Mouse (Mus musculus): ENCODE results near the gene Npas3.
A peak's percentile ranks its signal among the peaks of the same experiment; 100 is the strongest.

The Npas3 gene

DNA sequence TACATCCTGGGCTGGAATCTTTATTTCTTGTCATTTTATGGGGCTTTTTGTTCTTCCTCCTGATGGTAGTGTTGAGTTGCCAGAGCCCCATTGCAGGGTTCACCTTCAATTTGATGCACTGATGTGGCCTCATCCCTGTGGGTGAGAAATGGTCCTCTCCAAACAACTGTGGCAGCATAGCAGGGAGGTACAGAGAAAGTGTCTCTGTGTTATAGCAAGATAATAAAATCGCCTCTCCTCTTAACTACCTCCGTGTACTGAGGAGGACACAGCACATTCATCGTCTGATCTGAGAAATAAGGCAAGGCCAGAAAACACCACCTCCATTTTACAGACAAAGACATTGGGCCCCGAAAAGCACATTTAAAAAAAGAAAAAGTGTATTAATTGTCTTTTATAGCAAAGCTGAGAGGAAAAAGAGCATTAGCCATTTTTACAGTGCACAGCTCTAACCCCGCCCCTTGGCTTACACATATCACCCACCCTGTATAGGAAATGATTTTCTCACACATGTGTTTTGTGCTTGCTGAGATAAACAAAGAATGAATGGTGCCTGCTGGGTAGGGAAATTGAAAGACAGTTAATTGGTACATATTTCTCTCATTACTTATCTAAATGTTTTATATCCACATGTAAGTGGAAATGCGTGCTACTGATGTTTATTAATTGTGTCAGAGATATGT is 546.4 kb downstream of the Npas3 start:
- no peak for DNase-seq (ENCODE audit: low spot score in 2 of 2)

DNA sequence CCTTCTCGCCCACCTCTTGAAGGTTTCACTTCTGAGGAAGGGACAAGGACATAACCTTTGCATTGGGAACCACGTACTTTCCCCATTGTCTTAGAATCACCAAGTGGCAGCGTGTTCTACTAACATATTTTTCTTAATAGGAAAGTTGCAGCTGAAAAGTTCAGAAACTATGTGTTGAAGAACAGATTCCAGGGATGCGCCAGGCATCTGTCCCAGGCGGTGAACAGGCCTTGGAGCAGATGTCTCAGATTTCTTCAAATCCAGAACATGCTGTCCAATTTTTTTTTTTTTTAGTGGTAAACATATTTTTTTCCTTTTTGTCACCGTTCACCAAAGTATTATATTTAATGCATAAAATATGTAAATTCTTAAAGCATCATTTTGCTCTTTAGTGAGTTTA is 553.4 kb downstream of the Npas3 start:
- DNase-seq (ENCODE audit: low spot score in 2 of 2): peak; percentile 60 to 61

DNA sequence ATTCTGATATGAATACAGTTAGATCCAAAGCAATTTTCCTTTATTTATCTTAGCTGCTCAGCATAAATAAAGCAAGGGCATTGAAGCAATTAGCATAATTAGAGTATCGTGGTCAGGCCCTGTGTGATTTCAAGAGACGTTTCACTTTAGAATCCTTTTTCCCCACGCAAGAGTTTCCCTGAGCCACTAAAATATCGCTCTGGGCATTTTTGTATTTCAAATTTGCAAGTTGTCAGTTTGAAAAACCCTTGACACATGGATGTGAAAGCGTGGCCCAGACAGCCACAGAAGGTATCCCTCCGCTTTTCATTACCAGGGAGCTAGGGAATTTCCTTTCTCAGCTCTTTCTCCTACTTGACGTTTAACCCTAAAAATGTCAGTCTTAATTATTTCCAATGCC is 553.9 kb downstream of the Npas3 start:
- no peak for DNase-seq (ENCODE audit: low spot score in 2 of 2)

DNA sequence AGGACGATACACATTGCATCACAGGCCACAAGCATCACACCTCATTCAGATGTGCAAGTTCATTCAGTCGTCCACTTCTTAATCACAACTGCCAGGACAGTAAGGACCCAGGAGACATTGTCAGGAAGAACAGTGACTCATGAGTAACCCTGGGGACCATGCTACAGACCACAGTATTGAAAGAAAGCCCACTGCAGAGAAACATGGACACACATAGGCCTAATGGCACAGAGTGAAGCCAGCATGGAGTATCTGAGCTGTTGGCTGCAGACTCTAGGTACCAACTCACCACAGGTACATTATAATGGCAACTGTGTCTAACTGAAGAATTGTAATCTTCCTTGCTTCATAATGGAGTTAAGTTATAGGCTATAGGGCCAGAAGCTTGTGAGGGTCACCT is 561.6 kb downstream of the Npas3 start:
- DNase-seq (ENCODE audit: low spot score in 2 of 2): no peak

DNA sequence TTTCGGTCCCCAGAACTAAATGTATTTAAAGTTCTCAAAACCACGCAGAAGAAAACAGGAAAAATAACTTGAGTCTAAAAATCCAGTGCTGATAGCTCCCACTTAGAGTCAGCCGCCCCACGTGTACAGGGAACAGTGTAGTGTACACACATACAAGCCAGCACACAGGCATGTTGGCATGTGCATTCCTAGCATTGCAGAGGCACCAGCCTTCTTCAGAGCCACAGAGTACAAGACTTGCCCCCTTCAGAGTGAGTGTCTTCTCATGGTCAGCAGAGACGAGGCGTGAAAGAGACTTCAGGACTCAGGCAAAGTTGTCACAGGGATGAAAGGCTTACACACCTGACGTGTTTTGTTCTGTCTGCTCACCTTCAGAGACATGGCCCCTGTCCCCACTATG is 565.8 kb downstream of the Npas3 start:
- no peak for DNase-seq (ENCODE audit: low spot score in 2 of 2)

DNA sequence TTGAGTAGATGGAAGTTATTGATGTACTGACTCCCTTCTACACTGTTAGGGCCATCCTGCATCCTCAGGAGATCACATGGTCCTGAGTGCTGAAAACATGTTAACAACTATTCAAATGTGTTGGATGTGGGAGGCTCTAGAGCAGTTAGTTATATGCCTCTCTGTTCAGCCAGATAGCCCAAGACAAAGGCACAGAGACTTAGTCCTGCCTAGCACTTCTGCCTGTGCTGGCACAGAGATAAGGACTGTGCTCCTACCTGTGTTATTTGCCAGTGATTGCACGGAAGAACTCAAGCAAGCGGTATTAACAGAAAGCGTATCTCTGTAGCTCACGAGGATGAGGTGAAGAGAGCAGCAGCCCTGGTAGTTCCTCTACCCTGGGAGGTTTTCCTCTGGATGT is 571.5 kb downstream of the Npas3 start:
- no peak for DNase-seq (ENCODE audit: low spot score in 2 of 2)

DNA sequence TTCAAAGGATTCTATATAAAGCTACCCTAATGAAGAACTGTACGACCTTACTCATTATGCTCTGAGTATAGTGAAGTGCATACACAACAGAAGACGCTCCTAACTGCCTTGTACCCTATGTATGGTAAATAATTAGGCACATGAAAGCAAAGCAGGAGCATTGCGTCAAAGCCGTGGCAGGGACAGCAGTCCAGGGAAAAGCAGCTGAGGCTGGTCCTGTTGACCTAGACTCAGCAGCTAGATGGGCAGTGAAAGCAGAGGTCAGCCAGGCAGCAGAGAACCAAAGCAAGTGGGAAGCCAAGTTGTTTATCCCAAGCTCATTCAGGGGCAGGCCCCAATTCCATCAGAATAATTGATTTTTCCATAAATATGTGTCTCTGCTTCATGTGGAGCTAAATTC is 574.4 kb downstream of the Npas3 start:
- no peak for DNase-seq (ENCODE audit: low spot score in 2 of 2)

DNA sequence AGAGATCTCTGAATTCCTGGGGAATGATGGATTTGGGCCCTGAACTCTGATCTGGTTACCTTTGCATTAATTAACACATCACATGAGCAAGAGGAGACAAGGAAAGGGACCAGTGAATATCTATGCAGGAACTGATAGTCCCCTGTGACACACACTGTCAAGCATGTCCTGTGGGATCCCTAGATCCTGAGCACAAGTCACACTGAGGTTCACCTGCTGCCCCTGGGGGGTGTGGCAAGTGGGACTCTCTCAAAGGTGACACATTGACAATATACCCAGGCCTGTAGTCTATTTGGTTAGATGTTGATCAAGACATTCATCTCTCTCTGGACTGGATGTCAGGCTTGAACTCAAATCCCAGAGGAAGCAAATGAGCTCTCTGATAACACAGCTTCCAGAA is 576.8 kb downstream of the Npas3 start:
- DNase-seq (ENCODE audit: low spot score in 2 of 2): no peak

DNA sequence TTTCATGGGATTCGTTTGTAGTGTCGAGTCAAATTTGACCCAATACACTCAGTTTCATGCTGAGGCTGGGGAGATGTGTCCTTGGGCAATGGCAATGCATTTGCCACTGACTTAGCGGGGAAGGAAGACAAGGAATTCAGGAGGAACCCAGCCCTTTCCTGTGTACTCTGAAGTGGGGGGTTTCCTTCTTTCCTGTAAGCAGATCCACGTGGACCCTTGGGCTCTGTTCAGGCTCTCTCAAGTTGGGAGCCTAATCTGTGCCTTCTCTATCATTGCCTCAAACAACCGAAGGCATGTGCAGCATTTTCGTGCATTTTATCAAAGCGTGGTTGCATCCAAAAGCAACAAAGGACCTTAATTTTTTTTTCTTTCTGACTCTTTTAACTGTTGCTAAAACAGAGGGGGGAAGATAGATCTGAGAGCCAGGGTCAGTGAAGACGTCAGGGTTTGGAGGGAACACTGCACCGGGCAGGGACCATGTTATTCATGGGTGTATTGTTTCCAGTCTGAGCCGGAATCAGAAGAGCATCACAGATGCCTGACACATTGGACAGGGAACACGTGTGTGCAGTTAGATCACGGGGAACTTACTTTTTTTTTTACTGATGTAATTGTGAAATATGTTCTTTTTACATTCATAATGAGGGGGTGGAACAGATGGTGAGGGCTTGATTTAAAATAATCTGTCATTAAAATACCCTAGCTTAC is 577.6 kb downstream of the Npas3 start:
- no peak for DNase-seq (ENCODE audit: low spot score in 2 of 2)

DNA sequence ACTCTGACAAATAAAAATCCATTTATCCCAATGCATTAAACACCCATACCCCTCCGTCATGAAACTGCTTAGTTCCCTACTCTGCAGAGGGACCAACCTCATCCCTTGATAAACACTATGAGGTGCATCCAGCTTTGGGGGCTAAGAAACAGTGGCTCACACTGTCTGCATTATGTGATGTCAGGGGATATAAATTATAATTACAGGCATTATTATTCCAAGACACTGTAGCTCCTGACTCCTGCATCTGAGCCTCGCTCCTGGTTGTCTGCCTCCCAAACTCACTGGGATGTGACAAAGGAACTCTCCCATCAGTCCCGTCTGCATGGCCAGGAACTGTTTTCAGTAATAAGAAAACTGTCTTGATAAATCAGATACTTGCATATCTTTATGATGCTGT is 578.3 kb downstream of the Npas3 start:
- DNase-seq (ENCODE audit: low spot score in 2 of 2): no peak

DNA sequence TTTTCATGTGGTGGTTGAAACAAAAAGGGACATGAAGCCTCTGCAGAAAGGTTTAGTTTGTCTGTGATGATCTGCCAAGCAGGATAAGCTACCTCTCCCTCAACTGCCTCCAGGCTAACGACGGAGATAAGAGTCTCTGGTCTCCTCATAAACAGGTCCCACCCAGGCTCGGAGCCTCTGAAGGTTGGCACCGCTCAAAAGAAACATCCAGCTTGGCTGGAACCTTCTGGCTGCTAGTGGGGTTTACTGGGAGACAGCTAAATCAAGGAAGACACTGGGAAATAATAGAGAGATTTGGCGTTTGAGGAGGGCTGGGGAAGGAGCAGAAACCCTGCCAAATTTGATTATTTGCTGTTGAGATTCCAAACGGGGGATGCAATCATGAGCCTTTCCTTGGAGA is 584.1 kb downstream of the Npas3 start:
- no peak for DNase-seq (ENCODE audit: low spot score in 2 of 2)

DNA sequence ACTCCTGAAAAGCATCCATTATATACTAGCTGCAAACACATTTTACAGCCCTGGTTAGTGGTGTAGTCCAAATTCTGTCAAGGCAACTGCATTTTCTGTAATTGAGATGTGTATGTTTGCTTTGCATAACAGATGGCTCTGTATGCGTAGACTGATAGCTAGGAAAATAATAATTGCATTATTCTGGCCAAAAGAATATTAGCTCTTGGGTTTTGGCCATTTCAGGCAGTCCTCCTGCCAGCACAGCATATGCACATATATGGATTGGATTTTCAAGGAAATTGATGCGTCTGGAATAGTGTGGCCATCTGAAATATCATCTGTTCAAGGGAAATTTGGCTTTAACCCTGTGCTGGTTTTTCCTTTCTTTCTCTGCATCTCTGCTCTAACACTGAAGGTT is 584.9 kb downstream of the Npas3 start:
- DNase-seq (ENCODE audit: low spot score in 2 of 2): no peak

DNA sequence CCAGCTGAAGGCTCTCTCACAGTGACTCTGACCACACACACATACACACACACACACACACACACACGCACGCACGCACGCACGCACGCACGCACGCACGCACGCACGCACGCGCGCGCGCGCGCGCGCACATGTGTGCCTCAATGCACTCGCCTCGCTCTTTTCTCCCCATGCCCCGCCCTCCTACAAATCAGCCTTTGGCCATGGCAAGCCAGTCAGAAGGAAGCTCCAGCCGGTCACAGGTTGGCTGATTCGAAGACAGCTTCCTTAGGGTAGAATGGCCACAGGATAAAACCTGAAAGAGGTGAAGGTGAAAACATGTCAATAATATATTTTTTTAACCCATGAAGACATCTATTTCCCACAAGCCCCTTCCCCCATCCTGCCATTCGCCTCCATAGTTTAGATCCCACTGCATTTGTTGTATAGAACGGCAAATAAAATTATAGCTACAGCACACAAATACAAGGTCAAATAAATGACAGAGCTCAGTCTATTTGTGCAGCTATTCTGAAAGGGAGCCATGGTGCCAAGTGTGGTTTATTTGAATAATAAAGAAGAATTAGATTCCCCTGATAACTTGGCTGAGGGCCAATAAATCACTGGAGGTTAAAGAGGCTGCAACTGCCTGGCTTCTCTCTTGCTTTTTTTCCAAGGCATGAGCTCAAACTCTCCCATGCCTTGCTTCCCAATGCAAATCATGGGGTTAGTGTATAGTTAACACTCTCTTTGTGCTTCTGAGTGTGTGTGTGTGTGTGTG is 587.7 kb downstream of the Npas3 start:
- no peak for DNase-seq (ENCODE audit: low spot score in 2 of 2)

DNA sequence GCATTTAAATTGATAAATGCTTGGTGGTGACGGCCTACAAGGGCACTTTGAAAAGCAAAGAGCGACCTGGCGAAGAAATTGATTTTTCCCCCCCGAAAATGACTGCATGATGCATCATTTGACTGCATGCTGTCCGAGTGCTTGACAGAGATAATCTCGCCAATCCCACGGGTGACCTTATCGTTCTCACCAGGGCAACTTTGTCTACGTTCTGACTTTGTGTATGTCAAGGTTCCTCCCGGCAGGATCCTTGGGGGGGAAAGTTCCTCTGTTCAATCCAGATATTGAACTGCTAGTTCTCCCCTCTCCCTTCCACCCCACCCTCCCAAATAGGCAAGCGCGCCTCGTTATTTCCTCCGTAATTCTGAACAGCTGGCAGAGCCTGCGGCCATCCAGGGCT is 588.9 kb downstream of the Npas3 start:
- DNase-seq (ENCODE audit: low spot score in 2 of 2): no peak

DNA sequence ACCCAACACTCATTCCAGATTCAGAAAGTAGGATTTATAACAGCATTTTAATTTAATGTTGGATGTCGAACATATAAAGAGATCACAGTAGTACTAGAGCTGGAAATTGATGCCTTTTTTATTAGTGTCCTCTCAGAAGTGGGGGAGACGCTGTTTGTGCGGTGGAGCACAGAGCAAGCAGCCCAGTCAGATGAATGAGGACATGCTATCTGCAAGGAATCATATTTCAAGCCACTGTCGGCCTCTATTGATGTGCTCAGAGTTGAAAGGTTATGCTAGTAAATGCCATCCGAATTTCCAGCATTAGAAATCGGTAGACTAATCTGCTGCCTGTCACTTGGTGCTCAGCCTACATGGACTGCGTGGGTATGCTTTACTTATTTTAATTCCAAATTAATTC is 590.1 kb downstream of the Npas3 start:
- no peak for DNase-seq (ENCODE audit: low spot score in 2 of 2)

DNA sequence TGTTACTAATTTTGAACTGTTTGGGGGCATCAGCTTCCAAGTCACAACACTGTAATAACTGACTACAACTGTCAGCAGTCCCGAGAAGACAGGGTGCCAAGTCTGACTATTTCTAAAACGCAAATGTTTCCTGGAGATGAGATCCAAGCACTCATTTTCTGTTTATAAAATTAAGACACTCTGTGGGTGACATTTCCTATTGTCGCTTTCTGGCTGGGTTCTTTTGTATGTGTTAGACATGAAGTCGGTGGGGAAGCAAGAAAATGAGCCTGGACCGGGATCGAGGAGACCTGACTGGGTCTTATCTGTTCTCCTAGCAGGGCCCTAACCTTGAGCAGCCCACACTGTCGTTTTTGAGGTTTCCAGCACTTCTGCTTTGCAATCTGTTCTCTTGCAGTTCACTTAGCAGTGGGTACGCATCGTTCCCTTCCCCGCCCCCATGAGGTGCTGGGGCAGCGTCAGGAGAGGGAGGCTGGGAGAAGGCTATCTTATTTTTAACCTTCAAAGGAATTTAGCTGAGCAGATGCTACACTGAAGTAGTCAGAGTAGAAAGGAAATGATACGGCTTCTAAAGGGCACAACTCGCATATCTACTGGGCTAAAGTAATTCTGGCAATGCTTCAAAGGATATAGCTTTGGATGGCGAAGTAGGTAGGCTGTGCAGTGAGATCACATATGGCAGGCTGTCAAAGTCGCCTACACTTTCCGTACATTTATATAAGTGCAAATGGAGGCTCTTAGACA is 593.6 kb downstream of the Npas3 start:
- DNase-seq (ENCODE audit: low spot score in 2 of 2): peak; percentile 62 to 78

DNA sequence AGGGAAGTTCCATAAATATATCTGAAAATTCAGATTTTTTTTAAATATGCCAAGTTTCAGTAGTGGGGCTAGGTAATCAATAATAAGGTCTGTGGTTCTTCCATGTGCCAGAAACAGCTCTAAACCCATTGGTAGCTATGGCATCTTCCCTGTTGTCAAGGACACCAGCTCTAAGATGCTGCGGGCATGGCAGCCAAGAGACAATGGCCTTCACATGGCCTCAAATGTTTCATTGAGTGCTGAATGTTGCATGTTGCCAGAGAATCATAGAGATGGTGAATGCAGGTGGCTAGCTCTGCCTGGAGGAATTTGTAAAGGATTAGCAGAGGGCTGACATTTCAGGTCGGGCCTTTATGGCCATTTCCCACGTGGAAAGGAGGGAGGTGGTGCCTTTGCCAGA is 595.1 kb downstream of the Npas3 start:
- DNase-seq (ENCODE audit: low spot score in 2 of 2): no peak

DNA sequence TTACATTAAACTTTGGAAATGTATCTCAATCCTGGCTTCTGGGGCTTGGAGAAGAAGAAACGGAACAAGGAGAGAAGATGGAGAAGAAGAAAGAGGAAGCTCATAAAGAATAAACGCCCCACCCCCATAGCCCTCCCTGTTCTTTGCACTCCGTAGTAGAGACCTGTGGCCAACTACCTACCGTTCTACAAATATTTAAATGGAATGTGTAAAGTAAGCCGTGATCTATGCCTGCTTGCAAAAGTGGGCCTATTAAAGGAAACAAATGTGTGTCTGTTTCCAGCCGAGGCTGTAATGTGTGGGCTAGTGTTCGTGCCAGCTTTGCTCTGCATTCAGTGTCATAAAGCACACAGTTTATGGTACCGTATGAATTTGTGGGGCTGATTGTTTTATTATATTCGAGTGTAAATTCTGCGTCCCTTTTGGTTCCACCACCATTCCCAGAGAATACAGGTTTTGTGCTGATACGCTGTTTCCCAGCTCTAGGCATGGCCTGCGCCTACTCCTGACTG is 597.7 kb downstream of the Npas3 start:
- no peak for DNase-seq (ENCODE audit: low spot score in 2 of 2)

DNA sequence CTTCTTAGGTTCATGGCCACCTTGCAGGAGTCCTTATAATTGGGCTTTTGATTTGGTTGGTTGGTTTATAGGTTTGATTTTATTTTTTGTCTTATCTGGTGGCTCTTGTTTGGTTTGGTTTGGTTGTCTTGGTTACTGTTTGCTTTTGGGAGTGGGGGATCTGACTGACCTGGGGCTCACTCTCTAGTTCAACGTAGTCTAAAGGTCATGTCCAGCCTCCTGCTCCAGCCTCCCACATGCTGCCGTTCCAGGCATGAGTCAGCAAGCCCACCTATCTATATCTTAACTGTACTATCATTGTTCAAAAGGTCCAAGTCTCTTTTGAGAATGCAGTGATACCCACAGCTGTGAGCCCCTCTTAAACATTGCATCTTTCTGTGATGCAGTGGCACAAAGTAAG is 600.8 kb downstream of the Npas3 start:
- DNase-seq (ENCODE audit: low spot score in 2 of 2): no peak

DNA sequence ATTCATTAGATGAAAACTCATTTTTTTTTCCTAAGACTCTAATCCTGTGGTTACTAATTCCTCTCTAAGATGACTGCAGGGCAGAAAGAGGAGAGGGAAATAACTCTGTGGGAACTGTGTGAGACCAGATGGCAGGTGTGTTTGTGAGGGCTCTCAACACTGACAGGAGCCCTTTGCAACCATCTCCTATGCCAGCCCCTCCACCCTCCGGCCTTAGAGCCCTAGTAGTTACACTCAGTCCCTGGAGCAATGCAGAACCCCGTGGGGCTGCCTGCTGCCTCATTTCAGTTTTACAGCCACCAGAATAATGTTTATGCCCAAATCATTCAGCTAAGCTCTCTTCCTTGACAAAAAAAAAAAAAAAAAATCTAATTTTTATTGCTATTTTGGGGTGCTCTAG is 604.0 kb downstream of the Npas3 start:
- no peak for DNase-seq (ENCODE audit: low spot score in 2 of 2)

DNA sequence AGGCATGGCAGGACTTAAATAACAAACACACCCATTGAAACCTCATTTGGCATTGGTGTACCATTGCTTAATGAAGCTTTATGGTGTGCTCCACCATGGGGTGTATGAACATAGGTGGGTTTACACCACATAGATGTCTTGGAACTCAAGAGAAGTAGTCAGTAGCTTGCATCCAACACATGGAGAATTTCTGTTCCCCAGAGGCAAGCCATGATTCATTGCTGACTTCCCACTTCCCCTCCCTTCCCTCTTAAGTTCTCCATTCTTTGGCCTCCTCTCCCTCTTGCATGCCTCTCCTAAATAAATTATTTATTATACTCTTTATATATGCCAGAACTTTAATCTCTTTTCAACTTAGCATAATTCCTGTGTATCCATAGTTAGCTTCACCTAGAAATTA is 611.7 kb downstream of the Npas3 start:
- no peak for DNase-seq (ENCODE audit: low spot score in 2 of 2)

DNA sequence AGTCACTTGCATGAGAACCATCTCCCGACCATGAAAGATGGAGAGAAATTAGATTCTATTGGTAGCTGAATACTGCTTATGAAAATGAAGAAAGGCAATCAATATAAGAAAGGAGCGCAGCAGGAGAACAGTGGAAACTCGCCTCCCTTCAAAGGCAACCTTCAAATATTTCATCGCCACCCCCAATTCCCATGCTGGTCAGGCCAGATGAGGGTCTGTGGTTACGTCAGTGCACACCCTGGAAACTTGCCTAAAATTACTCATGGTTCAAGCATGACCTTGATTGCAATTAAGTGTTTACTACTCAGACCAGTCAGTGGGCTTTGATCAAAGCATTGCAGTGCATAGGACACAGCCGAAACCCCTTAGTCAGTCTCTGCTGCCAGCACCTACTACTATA is 613.8 kb downstream of the Npas3 start:
- DNase-seq (ENCODE audit: low spot score in 2 of 2): no peak
